Mouse (Mus musculus): ENCODE results near the gene Btn2a2. TPM values are rescaled to one million over a fixed set of nuclear protein-coding genes. Genes with fewer than 3 reads are reported as not detected.

Btn2a2 gene
- polyA plus RNA-seq, 1 experiment = 0.09 TPM

DNA sequence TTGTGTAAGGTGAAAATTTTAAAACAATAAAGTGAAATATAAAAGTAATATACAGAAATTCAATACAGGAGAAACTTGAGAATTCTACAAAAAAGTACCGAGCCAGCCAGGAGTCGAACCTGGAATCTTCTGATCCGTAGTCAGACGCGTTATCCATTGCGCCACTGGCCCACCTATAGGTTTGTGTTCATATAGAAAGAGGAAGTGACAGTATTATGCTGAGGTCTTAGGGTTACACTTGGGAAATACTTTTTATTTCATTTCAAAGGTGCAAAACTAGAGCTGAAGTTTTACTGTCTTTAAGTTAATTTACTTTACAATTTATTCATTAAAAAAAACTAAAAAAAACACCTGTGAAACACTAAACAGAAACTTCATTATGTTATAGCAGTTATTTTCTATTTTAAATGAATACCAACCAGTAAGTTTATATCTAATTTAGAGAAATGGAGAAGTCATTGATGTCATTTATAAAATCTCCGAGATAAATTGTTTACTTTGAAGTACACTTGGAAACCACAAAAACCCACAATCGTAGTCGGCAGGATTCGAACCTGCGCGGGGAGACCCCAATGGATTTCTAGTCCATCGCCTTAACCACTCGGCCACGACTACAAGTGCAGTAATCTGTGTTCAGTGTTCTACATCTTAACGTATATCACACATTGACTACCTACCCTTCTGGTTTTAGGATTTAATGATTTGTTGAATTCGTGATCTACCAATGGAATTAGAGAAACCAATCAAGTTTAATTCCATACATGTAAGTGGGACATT lies 12.0 kb upstream of the Btn2a2 start:
- DNase-seq (ENCODE audit: low read depth, low spot score) = no peak
- WGBS = 18% methylated on average over 17 of the region's 17 CpGs

DNA sequence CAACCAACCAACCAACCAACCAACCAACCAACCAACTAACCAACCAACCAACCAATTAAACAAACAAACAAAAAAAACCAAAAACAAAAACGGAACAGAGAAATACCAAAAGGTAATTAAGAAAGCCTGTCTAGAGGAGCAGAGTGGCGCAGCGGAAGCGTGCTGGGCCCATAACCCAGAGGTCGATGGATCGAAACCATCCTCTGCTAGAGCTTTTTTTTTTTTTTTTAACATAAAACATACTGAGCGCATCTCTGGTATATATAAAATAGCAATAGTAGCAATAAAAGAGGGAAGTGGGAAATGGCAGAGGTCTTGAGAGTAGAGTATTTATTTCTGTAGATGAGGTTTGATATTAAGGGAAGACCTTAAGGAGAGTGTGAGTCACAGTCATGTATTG lies 11.3 kb upstream of the Btn2a2 start:
- no peak for DNase-seq (ENCODE audit: low read depth, low spot score)
- WGBS = 64% methylated on average over 7 of the region's 7 CpGs

DNA sequence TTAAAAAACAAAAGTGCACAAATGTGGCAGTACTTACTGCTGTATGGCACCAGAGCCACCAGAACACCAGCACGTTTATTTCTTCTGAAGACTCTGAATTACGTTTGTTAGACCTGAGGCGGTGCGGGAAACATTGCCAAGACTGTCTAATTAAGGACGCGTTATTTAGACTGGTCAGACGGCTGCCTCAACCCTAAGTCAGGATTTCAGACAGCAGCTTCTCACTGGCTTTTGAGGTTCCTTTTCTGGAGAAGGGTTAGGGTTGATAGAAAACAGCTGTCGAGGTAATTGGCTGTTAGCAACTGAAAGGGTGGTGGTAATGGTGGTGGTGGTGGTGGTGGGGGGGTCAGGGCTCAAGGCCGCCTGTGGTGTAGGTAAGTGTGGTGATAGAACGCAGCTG lies 10.0 kb upstream of the Btn2a2 start:
- WGBS = 23% methylated on average over 10 of the region's 10 CpGs
- DNase-seq (ENCODE audit: low read depth, low spot score) = no peak

DNA sequence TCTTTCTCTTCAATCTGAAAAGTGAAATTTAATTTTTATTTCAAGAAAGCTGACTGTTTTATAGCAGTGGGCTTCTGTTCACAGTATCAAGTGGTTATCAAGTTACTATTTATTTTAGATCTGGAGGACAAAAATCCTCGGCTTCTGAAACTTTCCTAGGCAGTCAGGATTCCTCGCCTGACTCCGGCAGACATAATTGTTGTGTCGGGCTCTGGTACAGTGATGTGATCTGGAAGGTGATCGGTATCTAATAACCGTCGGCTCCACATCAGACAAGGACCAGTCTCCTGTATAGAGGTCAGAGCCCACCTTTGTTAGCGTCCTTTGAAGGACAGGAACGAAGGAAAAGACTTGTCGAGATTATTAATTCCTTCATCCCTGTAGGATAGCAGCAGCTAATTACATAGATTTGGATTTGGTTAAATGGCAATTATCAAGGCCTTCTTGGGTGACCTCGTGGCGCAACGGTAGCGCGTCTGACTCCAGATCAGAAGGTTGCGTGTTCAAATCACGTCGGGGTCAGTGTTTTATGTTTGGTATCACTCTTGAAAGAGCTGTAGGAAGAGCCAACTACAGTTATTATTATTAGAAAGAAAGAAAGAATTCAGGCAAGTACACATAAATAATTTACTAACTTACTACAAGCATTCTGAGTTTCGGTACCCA lies 9.1 kb upstream of the Btn2a2 start:
- no peak for DNase-seq (ENCODE audit: low read depth, low spot score)
- WGBS = 48% methylated on average over 19 of the region's 19 CpGs

DNA sequence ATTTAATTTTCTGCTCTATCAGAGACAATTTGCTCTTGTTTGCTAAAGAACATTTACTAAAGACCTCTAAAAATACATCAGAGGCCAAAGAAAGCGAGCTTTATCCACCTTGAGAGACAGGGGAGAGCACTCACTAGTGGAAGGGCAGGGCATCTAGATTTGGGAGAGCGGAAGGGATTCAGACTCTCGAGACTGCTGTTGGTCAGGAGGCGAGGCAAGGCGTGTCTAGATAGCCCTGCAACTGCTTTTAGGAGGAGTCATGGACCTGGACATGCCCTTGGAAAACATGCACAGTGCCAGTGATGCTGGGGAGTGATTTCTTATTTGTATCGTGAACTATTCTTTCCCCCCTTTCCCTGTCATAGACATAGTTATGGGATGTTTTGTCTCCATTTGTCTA lies 6.9 kb upstream of the Btn2a2 start:
- WGBS = 67% methylated on average over 6 of the region's 6 CpGs
- DNase-seq (ENCODE audit: low read depth, low spot score) = no peak

DNA sequence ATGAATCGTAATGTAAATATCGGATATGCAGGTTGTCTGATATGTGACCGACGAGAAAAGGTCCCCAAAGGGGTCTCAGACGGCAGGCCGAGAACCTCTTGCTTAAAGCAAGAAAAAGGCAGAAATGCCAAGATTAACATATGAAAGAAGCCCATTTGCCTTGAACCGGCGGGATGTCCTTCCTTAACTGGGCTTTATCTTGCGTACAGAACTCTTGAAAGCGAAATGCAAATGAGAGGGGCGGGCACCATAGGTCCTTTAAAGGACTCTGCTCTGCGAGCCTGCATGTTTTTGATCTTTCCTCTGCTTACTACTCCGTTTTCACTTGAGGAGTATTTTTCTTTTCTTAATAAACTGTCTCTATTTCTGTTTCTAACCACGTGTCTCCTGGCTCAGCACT lies 3.3 kb upstream of the Btn2a2 start:
- 25% methylated on average over 14 of the region's 14 CpGs for WGBS
- DNase-seq (ENCODE audit: low read depth, low spot score) = no peak

DNA sequence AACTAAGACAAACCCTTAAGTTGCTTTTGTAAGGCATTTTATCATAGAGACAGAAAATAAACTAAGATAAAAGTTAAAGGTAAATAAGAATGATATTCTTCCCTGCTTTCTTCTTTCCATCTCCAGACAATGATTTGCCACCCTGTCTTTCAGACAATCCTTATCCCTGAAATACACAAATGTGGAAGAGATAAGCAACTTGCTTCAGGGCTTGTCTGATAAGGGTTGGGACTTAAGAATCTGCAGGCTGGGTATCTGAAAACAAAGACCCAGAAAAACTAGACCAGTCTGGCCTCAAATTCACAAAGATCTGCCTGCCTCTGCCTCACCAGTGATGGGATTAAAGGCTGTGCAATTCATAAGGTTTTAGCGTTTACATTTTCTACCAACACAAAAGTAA lies 2.6 kb upstream of the Btn2a2 start:
- WGBS = 27% methylated on average over 1 of the region's 1 CpGs

DNA sequence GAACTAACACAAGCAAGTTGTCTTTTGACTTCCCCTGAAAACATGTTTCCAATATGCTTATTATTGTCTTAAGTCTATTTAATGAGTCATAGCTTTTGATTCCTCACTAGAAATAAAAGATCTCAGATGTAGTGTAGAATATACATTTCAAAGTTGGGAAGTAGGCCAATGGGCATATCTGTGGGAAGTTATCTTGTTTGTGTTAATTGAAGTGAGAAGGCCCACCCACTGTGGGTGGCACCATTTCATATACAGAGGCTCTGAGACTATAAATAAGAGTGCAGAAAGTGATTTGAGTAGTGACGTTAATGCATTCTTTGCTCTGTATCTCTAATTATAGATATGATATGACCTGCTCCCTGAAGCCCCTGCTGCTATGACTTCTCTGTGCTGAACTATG lies 2.2 kb upstream of the Btn2a2 start:
- no peak for DNase-seq (ENCODE audit: low read depth, low spot score)
- 89% methylated on average over 1 of the region's 1 CpGs for WGBS

More for the DNA sequence above, 2.6 kb upstream of the Btn2a2 start:
- no peak for DNase-seq (ENCODE audit: low read depth, low spot score)

DNA sequence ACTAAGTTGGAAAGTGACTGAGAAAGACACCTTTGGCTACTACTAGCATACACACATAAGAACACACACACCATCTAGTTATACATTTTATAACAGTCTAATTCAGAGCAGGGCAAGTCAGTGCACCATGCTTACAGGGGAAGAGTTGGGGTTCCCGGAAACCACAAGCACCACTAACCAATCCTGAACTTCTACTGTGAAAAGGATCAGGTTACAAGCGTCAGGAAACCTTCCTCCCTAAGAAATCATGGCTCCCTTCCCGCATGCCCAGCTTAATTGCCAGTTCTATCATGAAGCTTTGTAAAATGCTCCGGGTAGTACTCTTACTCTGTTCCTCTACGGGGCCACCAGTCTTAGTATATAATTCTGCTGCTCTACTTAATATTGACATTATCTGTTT lies 3.4 kb downstream of the Btn2a2 start:
- 39% methylated on average over 5 of the region's 5 CpGs for WGBS
- DNase-seq (ENCODE audit: low read depth, low spot score) = no peak

DNA sequence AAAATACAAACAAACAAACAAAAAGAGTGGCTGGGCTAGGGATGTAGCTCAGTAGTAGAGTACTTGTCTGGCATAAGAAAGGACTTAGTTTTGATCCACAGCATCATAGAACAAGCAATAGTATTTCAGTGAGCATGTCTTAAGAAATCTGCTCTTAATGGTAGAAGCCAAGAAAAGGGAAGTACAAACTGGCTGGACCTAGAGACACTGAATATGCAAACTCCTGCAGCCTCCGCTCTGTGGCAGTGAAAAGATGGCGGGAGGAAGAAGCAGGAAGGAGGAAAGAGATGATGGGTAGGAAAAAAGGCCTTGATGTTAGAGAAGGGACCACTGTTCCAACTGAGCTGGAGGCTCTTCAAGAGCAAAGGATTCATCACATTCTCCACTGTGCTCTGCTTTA lies 5.5 kb downstream of the Btn2a2 start:
- 82% methylated on average over 2 of the region's 2 CpGs for WGBS
- DNase-seq (ENCODE audit: low read depth, low spot score) = no peak

DNA sequence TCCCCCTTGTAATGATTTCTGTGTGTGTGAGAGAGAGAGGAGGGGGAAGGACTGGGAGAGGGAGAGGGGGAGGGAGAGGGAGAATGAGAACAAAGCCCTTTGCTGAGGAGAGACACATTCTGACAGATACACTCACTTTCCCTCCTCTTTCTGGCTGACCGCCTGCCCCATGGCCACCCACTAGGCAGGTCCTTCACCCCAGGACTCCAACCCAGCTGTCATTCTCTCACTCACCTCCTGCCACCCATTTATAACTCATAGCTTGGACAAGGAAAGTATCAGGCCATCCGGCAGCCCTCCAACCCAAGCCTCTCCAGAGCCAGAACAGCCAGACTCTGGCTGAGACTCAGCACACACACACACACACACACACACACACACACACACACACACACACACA lies 13.0 kb downstream of the Btn2a2 start:
- 68% methylated on average over 2 of the region's 2 CpGs for WGBS
- DNase-seq (ENCODE audit: low read depth, low spot score) = no peak

DNA sequence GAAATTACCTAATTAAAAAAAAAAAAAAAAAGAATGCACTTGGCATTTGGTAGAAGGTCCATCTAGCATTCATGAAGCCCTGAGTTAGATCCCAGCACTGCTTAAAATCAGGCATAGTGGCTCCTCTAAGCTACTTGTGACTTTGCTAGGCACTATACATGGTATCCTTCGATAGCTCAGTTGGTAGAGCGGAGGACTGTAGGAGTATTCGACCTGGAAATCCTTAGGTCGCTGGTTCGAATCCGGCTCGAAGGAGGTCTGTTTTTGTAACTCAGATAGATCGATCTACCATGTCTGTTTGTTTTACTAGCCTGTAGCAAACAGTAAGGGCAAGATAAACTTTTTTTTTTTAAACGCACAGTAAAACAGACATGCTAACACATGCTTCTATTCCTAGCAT lies 21.7 kb downstream of the Btn2a2 start:
- 9% methylated on average over 9 of the region's 9 CpGs for WGBS
- DNase-seq (ENCODE audit: low read depth, low spot score) = no peak

DNA sequence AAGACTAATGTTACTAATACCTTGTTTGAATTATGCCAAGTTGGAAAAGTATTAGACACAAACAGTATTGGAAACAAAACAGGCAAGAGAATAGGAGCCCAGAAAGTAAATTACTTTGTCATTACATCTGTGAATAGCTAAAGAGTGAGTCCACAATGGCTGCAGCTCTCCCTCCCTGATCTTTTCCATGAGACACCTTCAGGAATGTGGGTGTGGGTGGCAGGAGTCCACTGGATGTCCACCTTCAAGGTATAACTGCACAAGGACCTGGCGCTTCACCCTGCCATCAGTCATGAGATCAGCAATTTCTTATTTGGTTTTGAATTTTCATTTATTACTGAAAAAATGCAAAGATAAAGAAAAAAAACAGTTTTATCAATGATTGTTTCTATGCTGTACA lies 22.4 kb downstream of the Btn2a2 start:
- WGBS = 80% methylated on average over 1 of the region's 1 CpGs

DNA sequence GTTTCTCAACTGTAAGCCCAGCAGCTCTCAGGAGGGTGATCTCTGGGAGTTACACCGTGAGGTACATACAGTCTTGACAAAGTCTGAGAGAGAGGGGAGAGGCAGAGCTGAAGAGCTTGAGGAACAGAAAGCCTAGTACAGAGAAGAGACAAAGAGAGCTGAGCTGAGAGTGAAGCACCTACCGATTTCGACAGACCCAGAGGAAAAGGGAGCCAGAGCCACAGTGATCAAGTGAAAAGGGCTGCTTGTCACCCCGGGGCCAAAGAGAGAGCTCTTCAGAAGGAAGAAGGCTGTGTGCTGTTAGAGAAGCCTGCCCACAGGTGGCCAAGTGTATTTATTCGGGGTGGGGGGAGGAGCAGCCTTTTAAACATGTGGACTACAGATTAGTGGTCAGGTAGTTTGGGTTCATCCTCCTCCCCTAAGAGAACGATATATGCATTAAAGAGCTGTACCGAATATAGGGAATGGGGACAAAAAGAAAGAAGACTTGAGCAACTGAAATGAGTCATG lies 23.0 kb downstream of the Btn2a2 start, which contains the start of gene Btn1a1:
Gene Btn1a1, minus strand, starts transcription at position 302 of the 510 bp plus-strand sequence.
- WGBS = 5% methylated on average over 7 of the region's 7 CpGs
- no peak for DNase-seq (ENCODE audit: low read depth, low spot score)

More for the DNA sequence above, 22.4 kb downstream of the Btn2a2 start:
- DNase-seq (ENCODE audit: low read depth, low spot score) = no peak

DNA sequence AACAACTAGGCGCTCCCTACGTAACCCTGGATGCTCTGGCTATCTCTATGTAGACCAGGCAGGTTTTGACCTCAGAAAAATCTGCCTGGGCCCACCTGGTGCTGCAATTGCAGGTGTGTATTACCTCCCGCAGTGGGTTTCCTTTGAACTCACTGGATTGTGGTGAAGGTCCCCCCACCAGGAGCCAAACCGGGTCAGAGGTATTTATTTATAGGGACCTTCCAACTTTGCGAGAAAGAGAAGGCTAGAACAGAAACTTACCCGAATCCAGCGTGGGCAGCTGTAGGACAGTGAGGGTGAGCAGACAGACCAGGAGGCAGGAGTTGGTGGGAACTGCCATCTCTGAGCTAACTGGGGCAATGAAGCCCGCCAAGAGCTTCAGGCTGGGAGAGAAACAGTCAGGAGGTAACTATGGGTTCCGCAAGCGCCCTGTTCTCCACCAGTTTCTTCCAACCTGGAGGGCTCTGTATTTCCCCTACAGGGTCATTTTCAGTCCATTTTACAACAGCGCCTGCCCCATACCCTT lies 23.8 kb downstream of the Btn2a2 start:
- no peak for DNase-seq (ENCODE audit: low read depth, low spot score)
- WGBS = 18% methylated on average over 11 of the region's 11 CpGs

DNA sequence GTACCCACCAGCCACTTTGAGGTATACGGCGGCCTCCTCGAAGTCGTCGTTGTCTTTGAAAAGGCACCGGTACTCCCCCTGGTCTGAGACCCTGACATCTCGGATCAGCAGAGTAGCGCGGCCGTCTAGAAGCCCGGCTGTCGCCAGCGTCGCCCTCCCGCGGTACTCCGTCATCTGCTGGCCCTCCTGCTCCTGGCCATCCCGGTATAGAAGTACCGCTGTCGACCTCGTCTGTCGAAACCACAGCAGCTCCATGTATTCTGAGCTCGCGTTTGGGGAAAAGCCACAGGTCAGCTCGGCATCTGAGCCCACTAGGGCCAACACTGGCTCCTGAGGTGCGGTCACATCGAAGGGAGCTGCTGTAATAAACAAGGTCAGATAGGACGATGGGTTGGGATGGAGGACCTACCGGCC lies 24.4 kb downstream of the Btn2a2 start:
- WGBS = 1% methylated on average over 29 of the region's 29 CpGs
- no peak for DNase-seq (ENCODE audit: low read depth, low spot score)

DNA sequence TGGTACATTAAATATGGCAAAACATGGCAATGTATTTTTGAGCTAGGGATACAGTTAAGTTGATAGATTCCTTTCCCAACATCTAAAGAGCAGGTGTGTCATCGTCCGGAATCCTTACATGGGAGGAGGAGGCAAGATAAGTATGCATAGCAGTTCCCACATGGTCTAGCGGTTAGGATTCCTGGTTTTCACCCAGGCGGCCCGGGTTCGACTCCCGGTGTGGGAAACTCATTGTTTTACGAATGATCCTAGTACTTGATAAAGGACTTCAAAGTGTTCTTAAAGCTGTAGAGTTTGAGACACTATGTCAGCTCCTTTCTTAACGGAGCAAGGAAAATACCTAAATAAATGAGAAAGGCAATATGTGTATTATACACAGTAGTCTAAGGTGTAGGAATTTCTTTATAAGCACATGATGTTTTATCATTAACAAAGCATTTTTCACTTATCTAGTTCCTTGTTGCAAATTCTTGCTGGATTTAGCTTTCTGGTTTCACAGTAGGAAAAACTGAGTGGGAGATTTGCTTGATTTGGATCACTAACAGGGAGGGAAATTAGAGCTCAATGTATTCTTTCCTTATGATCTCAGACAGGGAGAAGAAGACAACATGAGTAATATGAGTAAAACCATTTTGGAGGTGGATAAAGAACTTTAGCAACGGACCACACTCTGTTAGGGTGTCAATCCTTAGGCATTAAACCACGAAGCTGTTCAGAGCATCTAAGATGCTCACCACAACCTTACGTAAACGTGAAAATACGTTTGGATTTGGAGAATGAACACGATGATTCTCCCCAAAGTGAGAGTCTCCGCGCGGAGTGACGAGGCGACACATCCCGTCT lies 25.1 kb downstream of the Btn2a2 start:
- WGBS = 3% methylated on average over 21 of the region's 21 CpGs

DNA sequence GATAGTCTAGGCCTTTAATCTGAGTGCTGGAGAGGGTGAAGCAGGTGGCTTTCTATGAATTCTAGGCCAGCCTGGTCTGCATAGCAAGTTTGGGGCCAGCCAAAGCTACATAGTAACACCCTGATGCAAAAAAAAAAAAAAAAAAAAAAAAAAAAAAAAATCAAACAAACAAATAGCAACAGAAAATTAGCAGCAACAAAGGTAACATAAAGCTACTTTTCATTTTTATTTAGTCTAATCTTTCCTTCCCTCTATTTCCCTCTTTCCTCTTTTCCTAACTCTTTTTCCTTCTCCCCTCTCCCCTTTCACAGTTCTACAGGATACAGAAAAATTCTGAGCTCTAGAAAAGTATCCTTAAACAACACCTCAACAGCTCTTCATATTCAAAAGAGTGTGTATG lies 26.0 kb downstream of the Btn2a2 start:
- no peak for DNase-seq (ENCODE audit: low read depth, low spot score)

More for the DNA sequence above, 25.1 kb downstream of the Btn2a2 start:
- no peak for DNase-seq (ENCODE audit: low read depth, low spot score)

DNA sequence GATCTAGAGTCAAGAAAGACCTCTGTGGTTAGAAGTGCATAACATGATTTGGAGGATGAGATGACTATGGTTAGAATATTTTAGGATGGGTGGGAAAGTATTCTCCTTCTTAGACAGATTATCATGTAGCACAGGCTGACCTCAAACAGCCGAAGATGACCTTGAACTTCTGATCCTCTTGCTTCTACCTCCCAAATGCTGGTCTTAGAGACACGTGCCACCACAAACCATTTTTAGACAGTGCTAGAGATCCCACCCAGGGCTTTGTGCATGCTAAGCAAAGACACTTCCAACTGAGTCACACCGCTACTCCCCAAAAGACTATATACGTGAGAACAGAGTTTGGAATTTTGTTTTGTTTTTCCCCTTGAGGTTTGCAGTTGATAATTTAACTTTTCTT lies 26.6 kb downstream of the Btn2a2 start:
- DNase-seq (ENCODE audit: low read depth, low spot score) = no peak
- WGBS = 89% methylated on average over 4 of the region's 4 CpGs

DNA sequence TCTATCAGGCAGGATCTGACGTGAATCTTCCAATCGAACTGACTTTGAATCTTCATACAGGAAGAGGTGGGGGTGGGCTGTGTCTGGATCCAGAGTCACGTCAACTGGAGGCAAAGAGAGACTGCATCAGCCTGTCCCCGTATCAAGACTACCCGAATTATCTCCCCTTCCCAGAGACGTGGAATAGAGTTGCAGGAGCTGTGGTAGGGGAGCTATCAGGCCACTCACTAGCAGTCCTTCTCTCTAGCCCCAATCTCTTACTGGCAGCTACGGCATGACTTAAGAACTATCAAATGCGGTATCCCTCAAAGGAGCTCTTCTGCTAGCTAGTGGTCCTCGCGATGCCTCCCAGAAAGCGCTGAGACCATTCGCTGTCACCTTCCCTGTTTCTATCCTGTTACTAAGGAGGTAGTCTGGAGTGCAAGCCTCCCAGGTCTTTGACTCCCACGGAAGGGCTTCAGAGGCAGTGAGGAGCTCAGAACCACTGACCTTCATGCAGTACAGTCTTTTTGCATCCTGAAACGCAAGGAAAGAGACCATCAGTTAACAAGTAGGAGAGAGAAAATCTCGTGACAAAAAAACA lies 29.3 kb downstream of the Btn2a2 start:
- no peak for DNase-seq (ENCODE audit: low read depth, low spot score)
- WGBS = 68% methylated on average over 15 of the region's 15 CpGs
